Mouse (Mus musculus): ENCODE measurements around the gene Pla2g10.

DNA sequence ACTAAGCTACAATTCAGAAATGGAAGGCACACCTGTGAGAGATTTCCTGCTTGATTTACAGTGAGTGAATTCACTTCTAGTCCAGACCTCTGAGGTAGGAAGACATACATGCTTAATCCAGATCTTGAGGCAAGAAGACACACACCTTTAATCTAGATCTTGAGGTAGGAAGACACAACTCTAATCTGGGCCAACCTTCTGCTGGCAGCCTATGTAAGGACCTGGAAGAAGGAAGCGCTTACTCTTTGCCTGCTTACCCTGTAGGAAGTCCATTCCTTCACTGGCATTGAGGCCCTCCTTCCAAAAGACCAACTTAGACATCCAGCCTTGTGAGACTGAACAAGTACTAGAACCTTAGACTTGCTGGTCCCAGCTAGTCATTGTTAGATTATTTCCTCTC is 61.5 kb downstream of the Pla2g10 start:
- TF ChIP-seq CTCF (IDR thresholded peaks at IDR 0.05; ENCODE audit: low read depth) = no peak
- no peak for TF ChIP-seq EP300 (optimal IDR thresholded peaks at IDR 0.05)

Data from stomach, postnatal 0 days (tissue).